Mouse (Mus musculus) CH12.LX (cell line): ENCODE measurements at regions not wholly inside any gene's neighbourhood (a gene's known extent, or its start where the extent isn't known, plus 50 kb on each side); places are given as distances from the start of the nearest gene placed in this dataset.
A peak's percentile ranks its signal among the peaks of the same experiment; 100 is the strongest.

Experiments used
- DNase-seq: peaks from one replicate; pipeline ENCODE4 v3.0.0-alpha.2; 2013; ENCODE audit errors: extremely low read depth
- H3K27ac ChIP-seq: 2 replicates; pipeline ENCODE4 v1.5.1; 2012; ENCODE audit warnings: low read depth, mild to moderate bottlenecking, control low read depth, moderate library complexity; ENCODE audit not compliant: insufficient read depth
- H3K27me3 ChIP-seq: replicated peaks from 2 replicates; pipeline ENCODE3; 2012; ENCODE audit warnings: inconsistent platforms
- H3K36me3 ChIP-seq, 2 experiments: replicated peaks in 1 of 2; 2 replicates each; pipeline versions ENCODE3 to v1.6.1; 2012; ENCODE audit warnings: inconsistent platforms in 1 of 2, low read length in 1 of 2, mild to moderate bottlenecking in 1 of 2, mixed read lengths in 1 of 2, moderate library complexity in 1 of 2; ENCODE audit not compliant: control insufficient read depth in 1 of 2, insufficient read depth in 1 of 2
- H3K4me1 ChIP-seq, 2 experiments: 2 replicates each; pipeline ENCODE4 v1.6.1; 2012; ENCODE audit warnings: inconsistent platforms in 1 of 2, moderate library complexity in 1 of 2; ENCODE audit not compliant: insufficient read depth in 2 of 2, control insufficient read depth in 1 of 2
- H3K4me2 ChIP-seq: 2 replicates; pipeline ENCODE4 v1.6.1; 2012; ENCODE audit warnings: low read depth, mild to moderate bottlenecking, control low read depth; ENCODE audit not compliant: poor library complexity, insufficient read depth, severe bottlenecking
- H3K4me3 ChIP-seq, 3 experiments: fragments of 150-350 bp in 1 of 3; sonication (generic) in 1 of 3; replicated peaks in 1 of 3; 2 replicates each; pipeline versions ENCODE3 to v1.5.1; 2011 to 2012; ENCODE audit warnings: low read depth in 2 of 3, low read length in 2 of 3, mild to moderate bottlenecking in 2 of 3, moderate library complexity in 2 of 3, control low read depth in 1 of 3, improper control_type of control experiment in 1 of 3, inconsistent platforms in 1 of 3, mixed read lengths in 1 of 3; ENCODE audit not compliant: poor library complexity in 1 of 3
- H3K79me2 ChIP-seq: replicated peaks from 2 replicates; pipeline ENCODE4 v1.6.1; 2012; ENCODE audit warnings: mild to moderate bottlenecking, moderate library complexity; ENCODE audit not compliant: control insufficient read depth, poor library complexity, insufficient read depth, severe bottlenecking; ENCODE audit errors: extremely low read depth
- H3K9ac ChIP-seq: 2 replicates; pipeline ENCODE4 v1.6.1; 2012; ENCODE audit warnings: low read depth, mild to moderate bottlenecking, control low read depth, moderate library complexity; ENCODE audit not compliant: insufficient read depth
- H3K9me3 ChIP-seq: replicated peaks from 2 replicates; pipeline ENCODE3; 2012; ENCODE audit warnings: low read length, inconsistent platforms, mixed read lengths
- BHLHE40 ChIP-seq: IDR thresholded peaks from 2 replicates; pipeline ENCODE4 v1.6.1; 2011; ENCODE audit warnings: mild to moderate bottlenecking, low read depth, low read length, improper control_type of control experiment
- CHD1 ChIP-seq: IDR thresholded peaks from 2 replicates; pipeline ENCODE4 v1.6.1; 2012; ENCODE audit warnings: low read depth, low read length, improper control_type of control experiment, inconsistent platforms
- CTCF ChIP-seq, 2 experiments: IDR thresholded peaks in 1 of 2; conservative IDR thresholded peaks in 1 of 2; 2 replicates each; pipeline ENCODE4 v1.5.1; 2011 to 2012; ENCODE audit warnings: low read depth in 2 of 2, low read length in 2 of 2, improper control_type of control experiment in 1 of 2, inconsistent platforms in 1 of 2, mild to moderate bottlenecking in 1 of 2, moderate library complexity in 1 of 2
- E2F4 ChIP-seq: IDR thresholded peaks from 2 replicates; pipeline ENCODE4 v1.6.1; 2011; ENCODE audit warnings: low read depth, low read length, improper control_type of control experiment; ENCODE audit not compliant: insufficient replicate concordance
- ELF1 ChIP-seq: IDR thresholded peaks from 2 replicates; pipeline ENCODE4 v1.6.1; 2014; ENCODE audit warnings: low read depth, mild to moderate bottlenecking, inconsistent platforms, low read length, improper control_type of control experiment
- IRF4 ChIP-seq: IDR thresholded peaks from 2 replicates; pipeline ENCODE4 v1.6.1; 2014; ENCODE audit warnings: low read depth, mild to moderate bottlenecking, inconsistent platforms, low read length, improper control_type of control experiment
- MAFK ChIP-seq: IDR thresholded peaks from 2 replicates; pipeline ENCODE4 v1.6.1; 2011; ENCODE audit warnings: low read length, improper control_type of control experiment; ENCODE audit not compliant: insufficient replicate concordance
- MAX ChIP-seq: IDR thresholded peaks from 2 replicates; pipeline ENCODE4 v1.6.1; 2011; ENCODE audit warnings: low read length, improper control_type of control experiment
- MAZ ChIP-seq: IDR thresholded peaks from 2 replicates; pipeline ENCODE4 v1.6.1; 2012; ENCODE audit warnings: low read depth, mild to moderate bottlenecking, inconsistent platforms, low read length, improper control_type of control experiment, moderate library complexity
- MEF2A ChIP-seq: IDR thresholded peaks from 2 replicates; pipeline ENCODE4 v1.6.1; 2014; ENCODE audit warnings: low read depth, mild to moderate bottlenecking, inconsistent platforms, low read length, improper control_type of control experiment, borderline replicate concordance
- POLR2A ChIP-seq: IDR thresholded peaks from 2 replicates; pipeline ENCODE4 v1.6.1; 2011; ENCODE audit warnings: low read depth, mild to moderate bottlenecking, improper control_type of control experiment, low read length
- RAD21 ChIP-seq: IDR thresholded peaks from 2 replicates; pipeline ENCODE4 v1.6.1; 2011; ENCODE audit warnings: low read depth, mild to moderate bottlenecking, low read length, improper control_type of control experiment, moderate library complexity
- RCOR1 ChIP-seq: conservative IDR thresholded peaks from 2 replicates; pipeline ENCODE4 v1.6.1; 2012; ENCODE audit warnings: low read depth, mild to moderate bottlenecking, inconsistent platforms, low read length, improper control_type of control experiment
- SIN3A ChIP-seq: IDR thresholded peaks from 2 replicates; pipeline ENCODE4 v1.6.1; 2012; ENCODE audit warnings: low read length, improper control_type of control experiment, inconsistent platforms
- SMC3 ChIP-seq: IDR thresholded peaks from 2 replicates; pipeline ENCODE4 v1.6.1; 2011; ENCODE audit warnings: low read depth, low read length, improper control_type of control experiment
- TBP ChIP-seq: conservative IDR thresholded peaks from 2 replicates; pipeline ENCODE4 v1.6.1; 2011; ENCODE audit warnings: low read depth, low read length, improper control_type of control experiment
- UBTF ChIP-seq: IDR thresholded peaks from 2 replicates; pipeline ENCODE4 v1.6.1; 2012; ENCODE audit warnings: low read depth, mild to moderate bottlenecking, inconsistent platforms, low read length, improper control_type of control experiment, moderate library complexity
- USF2 ChIP-seq: conservative IDR thresholded peaks from 2 replicates; pipeline ENCODE4 v1.6.1; 2011; ENCODE audit warnings: low read depth, low read length, improper control_type of control experiment
- ZKSCAN1 ChIP-seq: IDR thresholded peaks from 2 replicates; pipeline ENCODE4 v1.6.1; 2012; ENCODE audit warnings: low read depth, inconsistent platforms, low read length, improper control_type of control experiment, borderline replicate concordance
- ZNF384 ChIP-seq: IDR thresholded peaks from 2 replicates; pipeline ENCODE4 v1.6.1; 2012; ENCODE audit warnings: low read depth, low read length, improper control_type of control experiment, inconsistent platforms
- dilution Hi-C: fragments of 300-500 bp; cut with MboI; formaldehyde crosslinking; loops from 2 replicates; pipeline ENCODE4 v1.14.3; 2020; ENCODE audit warnings: low sequenced_read_pairs; ENCODE audit not compliant: extremely low pct_unique_long_range_greater_than_20kb, extremely low pct_ligation_motif_present
- in situ Hi-C: fragments of 300-500 bp; cut with MboI; formaldehyde crosslinking; loops from 3 replicates; pipeline ENCODE4 v1.14.3; 2019; ENCODE audit warnings: low sequenced_read_pairs, low pct_ligation_motif_present, low pct_unique_long_range_greater_than_20kb, mixed read lengths

GRCm38 (mm10) chr17:75961371-75961770, 409.6 kb upstream of the Fam98a start:
- dilution Hi-C loops = no loop called here
- no peak overlapping the region for H3K4me3 ChIP-seq
- no peak overlapping the region for H3K4me2 ChIP-seq
- H3K27ac ChIP-seq = no peak overlapping the region
- TF ChIP-seq USF2 = no peak
- TF ChIP-seq, all 38 proteins: peak for 0
- no peaks in the 10 kb centered on the region for H3K36me3 ChIP-seq
- no peak overlapping the region for H3K9ac ChIP-seq
- H3K4me1 ChIP-seq = no peaks in the 10 kb centered on the region
- no peaks in the 10 kb centered on the region for H3K27me3 ChIP-seq
- no peaks in the 10 kb centered on the region for H3K79me2 ChIP-seq
- no peaks in the 10 kb centered on the region for H3K9me3 ChIP-seq
- in situ Hi-C loops = no loop called here
- DNase-seq = no peak

- dilution Hi-C loops = no loop called here
These were observed 385.1 kb upstream of the Fam98a start for GRCm38 (mm10) chr17:75936686-75937380.

DNA sequence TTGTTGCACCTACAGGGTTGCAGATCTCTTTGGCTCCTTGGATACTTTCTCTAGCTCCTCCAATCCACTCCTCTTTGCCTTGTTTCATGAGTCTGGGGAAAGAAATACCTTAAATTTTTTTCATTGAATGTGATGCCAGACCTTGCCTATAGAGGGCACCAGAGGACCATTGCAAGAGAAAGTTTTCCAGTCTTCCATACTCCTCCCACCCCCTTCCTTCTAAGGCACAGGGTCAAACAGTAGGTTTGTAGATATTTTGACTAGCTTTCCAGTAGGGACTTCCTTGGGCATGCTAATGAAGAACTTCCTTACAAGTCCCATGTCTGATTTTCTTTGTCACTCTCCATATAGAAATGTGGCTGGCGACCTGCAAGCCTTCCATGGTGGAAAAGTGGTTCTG, 379.3 kb upstream of the Fam98a start:
- Histone ChIP-seq H3K4me1 (no peaks in the 10 kb centered on the region), H3K27ac (no peak overlapping the region), H3K79me2 (no peaks in the 10 kb centered on the region), H3K4me2 (no peak overlapping the region), H3K4me3 (no peak overlapping the region), H3K9ac (no peak overlapping the region), H3K27me3 (no peaks in the 10 kb centered on the region), H3K9me3 (no peaks in the 10 kb centered on the region), H3K36me3 (no peaks in the 10 kb centered on the region)
- no peak for TF ChIP-seq ELF1
- TF ChIP-seq POLR2A = no peak
- peak; percentile 88 for TF ChIP-seq RAD21
- TF ChIP-seq CTCF (conservative IDR thresholded peaks at IDR 0.05 in 1 of 2, IDR thresholded peaks at IDR 0.05 in 1 of 2; ENCODE audit: low read depth in 2 of 2, low read length in 2 of 2) = peak; percentile 79 to 90
- TF ChIP-seq ZNF384 = peak; percentile 84
- TF ChIP-seq SMC3 = peak; percentile 56
- in situ Hi-C loops (no loop called here), dilution Hi-C loops (no loop called here)
- peak; percentile 45 for DNase-seq

More at GRCm38 (mm10) chr17:75936686-75937380, 385.1 kb upstream of the Fam98a start:
- Histone ChIP-seq H3K4me2 (no peak overlapping the region), H3K4me1 (no peaks in the 10 kb centered on the region), H3K36me3 (no peaks in the 10 kb centered on the region), H3K9me3 (no peaks in the 10 kb centered on the region), H3K9ac (no peak overlapping the region), H3K27ac (no peak overlapping the region), H3K27me3 (no peaks in the 10 kb centered on the region), H3K4me3 (no peak overlapping the region), H3K79me2 (no peaks in the 10 kb centered on the region)
- DNase-seq = no peak
- no peak for TF ChIP-seq MAX
- no peak for TF ChIP-seq IRF4
- no peak for TF ChIP-seq MAFK
- TF ChIP-seq MEF2A = no peak
- TF ChIP-seq POLR2A = no peak
- TF ChIP-seq CHD1 = no peak
- TF ChIP-seq SMC3 = no peak
- no peak for TF ChIP-seq SIN3A
- no peak for TF ChIP-seq TBP
- TF ChIP-seq RCOR1 = no peak
- no peak for TF ChIP-seq UBTF
- no peak for TF ChIP-seq BHLHE40
- TF ChIP-seq E2F4 = no peak
- no peak for TF ChIP-seq CTCF (conservative IDR thresholded peaks at IDR 0.05 in 1 of 2, IDR thresholded peaks at IDR 0.05 in 1 of 2; ENCODE audit: low read depth in 2 of 2, low read length in 2 of 2)
- no peak for TF ChIP-seq MAZ
- no peak for TF ChIP-seq ZKSCAN1
- in situ Hi-C loops = no loop called here
